ENCODE assay signal across 1 mouse cellular context in the genomic region with DNA sequence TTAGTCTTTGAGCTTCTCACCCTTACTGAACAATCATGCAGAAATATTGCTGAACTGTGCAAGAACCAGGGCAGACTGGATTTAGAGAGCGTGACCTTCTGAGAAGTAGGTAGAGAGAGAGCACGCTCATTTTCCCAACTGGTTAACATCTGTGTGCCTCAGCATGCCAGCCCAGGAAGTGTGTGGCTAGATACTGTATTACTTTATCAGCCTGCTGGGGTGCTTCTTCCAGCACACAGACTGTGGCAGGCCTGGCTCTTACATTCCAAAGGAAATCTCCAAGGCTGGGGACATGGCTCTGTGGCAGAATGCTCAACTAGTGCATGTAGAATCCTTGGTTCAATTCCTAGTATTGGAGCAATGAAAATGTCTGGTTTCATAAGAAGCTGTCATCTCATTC.
TF ChIP-seq lines count a peak whose summit lies in the region.

No protein-coding gene starts in this region.

TF ChIP-seq in MEL, 35 proteins besides CTCF, POLR2A, EP300 and RAD21 (continued from another document):
- no peak for TF ChIP-seq ZNF384 (IDR thresholded peaks at IDR 0.05; ENCODE audit: low read depth, low read length)
- TF ChIP-seq ZC3H11A (IDR thresholded peaks at IDR 0.05; ENCODE audit: low read depth, low read length) = no peak
- TF ChIP-seq SMC3 (IDR thresholded peaks at IDR 0.05; ENCODE audit: low read depth, low read length) = no peak
- TF ChIP-seq JUND (IDR thresholded peaks at IDR 0.05; ENCODE audit: low read depth, low read length) = no peak
- TF ChIP-seq TBP (IDR thresholded peaks at IDR 0.05; ENCODE audit: low read depth, low read length) = no peak
- TF ChIP-seq RCOR1 (IDR thresholded peaks at IDR 0.05; ENCODE audit: low read depth, low read length) = 0 out of 2 replicates have a peak, but pooled peaks have one; percentile 9
- TF ChIP-seq TCF12 (IDR thresholded peaks at IDR 0.05; ENCODE audit: low read depth, low read length) = peak; percentile 45; the same call in 1 of the 2 replicates
- TF ChIP-seq TAL1 (IDR thresholded peaks at IDR 0.05; ENCODE audit: low read length) = 0 out of 2 replicates have a peak, but pooled peaks have one; percentile 10
- TF ChIP-seq ELF1 (IDR thresholded peaks at IDR 0.05; ENCODE audit: low read depth, low read length) = no peak
